Mouse (Mus musculus) liver, embryonic 14.5 days (tissue): ENCODE results near the gene Krba1.

Experiments used
- CTCF ChIP-seq: IDR thresholded peaks from 2 replicates; pipeline ENCODE4 v1.5.1; 2016; ENCODE audit warnings: antibody characterized with exemption, low read depth, control low read depth
- EP300 ChIP-seq: IDR thresholded peaks from 2 replicates; pipeline ENCODE4 v1.6.1; 2016; ENCODE audit warnings: antibody characterized with exemption, low read depth

GRCm38 (mm10) chr6:48443592-48444309, 48.4 kb downstream of the Krba1 start:
- TF ChIP-seq CTCF (no peak), EP300 (no peak)
